Mouse (Mus musculus) kidney, embryonic 14.5 days (tissue): Measurements from ENCODE around the gene Ptp4a2. TPM values are rescaled to one million over a fixed set of nuclear protein-coding genes. Genes with fewer than 3 reads are reported as not detected.

Experiments used
- ATAC-seq: fragments of 200-750 bp; cut with Nextera tagmentation; 2 replicates; pipeline ENCODE4 v1.8.0; 2017; ENCODE audit warnings: moderate number of reproducible peaks, mild to moderate bottlenecking, moderate TSS enrichment, moderate library complexity; ENCODE audit not compliant: low FRiP score, low TSS enrichment
- H3K27ac ChIP-seq: fragments of 300-500 bp; sonication (generic); 2 replicates; pipeline ENCODE4 v1.5.1; 2014; ENCODE audit warnings: low read depth, mild to moderate bottlenecking, low read length, moderate library complexity, mixed read lengths
- H3K27me3 ChIP-seq: fragments of 300-500 bp; sonication (generic); 2 replicates; pipeline ENCODE4 v1.6.1; 2014; ENCODE audit warnings: mild to moderate bottlenecking, low read length; ENCODE audit not compliant: control insufficient read depth, insufficient read depth
- H3K36me3 ChIP-seq: fragments of 300-500 bp; sonication (generic); 2 replicates; pipeline ENCODE4 v1.6.1; 2014; ENCODE audit warnings: low read length, mixed read lengths; ENCODE audit not compliant: control insufficient read depth, insufficient read depth
- H3K4me1 ChIP-seq: fragments of 300-500 bp; sonication (generic); 2 replicates; pipeline ENCODE4 v1.6.1; 2014; ENCODE audit warnings: low read length, mixed read lengths; ENCODE audit not compliant: control insufficient read depth, insufficient read depth
- H3K4me2 ChIP-seq: fragments of 300-500 bp; sonication (generic); replicated peaks from 2 replicates; pipeline ENCODE4 v1.6.1; 2014; ENCODE audit warnings: low read depth, mild to moderate bottlenecking, low read length
- H3K4me3 ChIP-seq: fragments of 300-500 bp; sonication (generic); 2 replicates; pipeline ENCODE4 v1.5.1; 2014; ENCODE audit warnings: mild to moderate bottlenecking, low read length
- H3K9ac ChIP-seq: fragments of 300-500 bp; sonication (generic); 2 replicates; pipeline ENCODE4 v1.6.1; 2014; ENCODE audit warnings: low read depth, mild to moderate bottlenecking, low read length, moderate library complexity
- H3K9me3 ChIP-seq: fragments of 300-500 bp; sonication (generic); 2 replicates; pipeline ENCODE4 v1.6.1; 2016; ENCODE audit warnings: low read length; ENCODE audit not compliant: control insufficient read depth
- WGBS: fragments of 180-500 bp; shearing (Covaris S2); extraction: QIAGEN DNeasy Blood & Tissue Kit; methylation state at CpG from one replicate; pipeline ENCODE4 v1.1.7; 2014; 5-methylcytosine and 5-hydroxymethylcytosine counted together
- polyA plus RNA-seq: library from polyadenylated mRNA; unstranded; fragments of >200 nt; fragmentation: Nextera tagmentation; extraction: Ambion mirVana; gene quantifications from 2 replicates; pipeline ENCODE4 v1.2.1, GENCODE M21; 2014

Gene Ptp4a2
- polyA plus RNA-seq, 1 experiment from 2014 or later = 276 TPM

- no peaks in the 10 kb centered on the region for H3K36me3 ChIP-seq
Observed at GRCm38 (mm10) chr4:129827611-129828010, 16.6 kb downstream of the Ptp4a2 start.

GRCm38 (mm10) chr4:129828081-129828480, 17.1 kb downstream of the Ptp4a2 start:
- H3K27ac ChIP-seq = no peak overlapping the region
- H3K36me3 ChIP-seq = no peaks in the 10 kb centered on the region
- 65% methylated on average over 3 of the region's 3 CpGs for WGBS
- H3K4me3 ChIP-seq = no peak overlapping the region
- H3K9me3 ChIP-seq = no peaks in the 10 kb centered on the region
- ATAC-seq = no peak
- H3K9ac ChIP-seq = no peak overlapping the region
- peaks cover 19% of the 10 kb centered on the region for H3K4me1 ChIP-seq
- no peak overlapping the region for H3K4me2 ChIP-seq
- no peaks in the 10 kb centered on the region for H3K27me3 ChIP-seq

More at GRCm38 (mm10) chr4:129827611-129828010, 16.6 kb downstream of the Ptp4a2 start:
- Histone ChIP-seq H3K27me3 (no peaks in the 10 kb centered on the region), H3K4me3 (no peak overlapping the region), H3K9me3 (no peaks in the 10 kb centered on the region), H3K4me2 (no peak overlapping the region), H3K4me1 (peaks cover 24% of the 10 kb centered on the region), H3K9ac (no peak overlapping the region), H3K27ac (no peak overlapping the region)
- no peak for ATAC-seq
- 74% methylated on average over 3 of the region's 3 CpGs for WGBS

- H3K9ac ChIP-seq = no peak overlapping the region
- WGBS = 88% methylated on average over 1 of the region's 1 CpGs
- H3K9me3 ChIP-seq = no peaks in the 10 kb centered on the region
- peaks cover 7% of the 10 kb centered on the region; the same call in 1 of the 2 replicates for H3K4me1 ChIP-seq
- H3K27me3 ChIP-seq = no peaks in the 10 kb centered on the region
- H3K36me3 ChIP-seq = no peaks in the 10 kb centered on the region
- no peak overlapping the region for H3K4me2 ChIP-seq
- H3K27ac ChIP-seq = no peak overlapping the region
- no peak for ATAC-seq
- H3K4me3 ChIP-seq = no peak overlapping the region
Observed at GRCm38 (mm10) chr4:129829799-129830198, 18.8 kb downstream of the Ptp4a2 start.

GRCm38 (mm10) chr4:129830343-129830944, 19.4 kb downstream of the Ptp4a2 start:
- Histone ChIP-seq H3K4me2 (no peak overlapping the region), H3K27me3 (no peaks in the 10 kb centered on the region), H3K27ac (no peak overlapping the region), H3K4me1 (peaks cover 7% of the 10 kb centered on the region; the same call in 1 of the 2 replicates), H3K9ac (no peak overlapping the region), H3K9me3 (no peaks in the 10 kb centered on the region), H3K4me3 (no peak overlapping the region), H3K36me3 (no peaks in the 10 kb centered on the region)
- 90% methylated on average over 8 of the region's 8 CpGs for WGBS
- ATAC-seq = no peak

- H3K27me3 ChIP-seq = no peaks in the 10 kb centered on the region
- no peak overlapping the region for H3K4me2 ChIP-seq
- ATAC-seq = no peak
- no peaks in the 10 kb centered on the region; the same call in 1 of the 2 replicates for H3K36me3 ChIP-seq
- H3K27ac ChIP-seq = no peak overlapping the region
- no peak overlapping the region for H3K9ac ChIP-seq
- no peaks in the 10 kb centered on the region for H3K9me3 ChIP-seq
- H3K4me3 ChIP-seq = no peak overlapping the region
- peaks cover 4% of the 10 kb centered on the region; the same call in 1 of the 2 replicates for H3K4me1 ChIP-seq
- 72% methylated on average over 6 of the region's 6 CpGs for WGBS
Observed at GRCm38 (mm10) chr4:129834581-129834980, 23.6 kb downstream of the Ptp4a2 start.

GRCm38 (mm10) chr4:129835296-129835695, 24.3 kb downstream of the Ptp4a2 start:
- Histone ChIP-seq H3K27ac (peak overlapping the region; percentile 13; the same call in 1 of the 2 replicates), H3K9ac (no peak overlapping the region), H3K4me3 (no peak overlapping the region), H3K27me3 (no peaks in the 10 kb centered on the region), H3K36me3 (peaks cover 7% of the 10 kb centered on the region), H3K4me2 (no peak overlapping the region), H3K4me1 (peaks cover 4% of the 10 kb centered on the region; the same call in 1 of the 2 replicates), H3K9me3 (no peaks in the 10 kb centered on the region)
- 79% methylated on average over 7 of the region's 7 CpGs for WGBS
- no peak for ATAC-seq

- Histone ChIP-seq H3K27me3 (no peaks in the 10 kb centered on the region), H3K9ac (no peak overlapping the region), H3K36me3 (peaks cover 46% of the 10 kb centered on the region), H3K9me3 (no peaks in the 10 kb centered on the region), H3K4me2 (no peak overlapping the region), H3K4me1 (no peaks in the 10 kb centered on the region), H3K27ac (no peak overlapping the region), H3K4me3 (no peak overlapping the region)
- WGBS = 90% methylated on average over 7 of the region's 7 CpGs
- ATAC-seq = no peak
Observed at GRCm38 (mm10) chr4:129839866-129840555, 29.0 kb downstream of the Ptp4a2 start.

- H3K36me3 ChIP-seq = peaks cover 73% of the 10 kb centered on the region
- no peak overlapping the region for H3K4me3 ChIP-seq
Observed at GRCm38 (mm10) chr4:129846823-129847222, 35.8 kb downstream of the Ptp4a2 start.

GRCm38 (mm10) chr4:129850491-129850890, 39.5 kb downstream of the Ptp4a2 start:
- H3K4me2 ChIP-seq = no peak overlapping the region
- H3K36me3 ChIP-seq = peaks cover 42% of the 10 kb centered on the region
- no peak for ATAC-seq
- 87% methylated on average over 2 of the region's 2 CpGs for WGBS
- peaks cover 8% of the 10 kb centered on the region for H3K4me1 ChIP-seq
- H3K9ac ChIP-seq = no peak overlapping the region
- no peak overlapping the region for H3K4me3 ChIP-seq
- H3K27me3 ChIP-seq = no peaks in the 10 kb centered on the region
- no peak overlapping the region for H3K27ac ChIP-seq
- H3K9me3 ChIP-seq = no peaks in the 10 kb centered on the region

More at GRCm38 (mm10) chr4:129846823-129847222, 35.8 kb downstream of the Ptp4a2 start:
- Histone ChIP-seq H3K27ac (no peak overlapping the region), H3K9ac (no peak overlapping the region), H3K4me2 (no peak overlapping the region), H3K9me3 (no peaks in the 10 kb centered on the region), H3K27me3 (no peaks in the 10 kb centered on the region), H3K4me1 (no peaks in the 10 kb centered on the region)
- ATAC-seq = no peak
- 88% methylated on average over 9 of the region's 9 CpGs for WGBS
